In the genomic region with DNA sequence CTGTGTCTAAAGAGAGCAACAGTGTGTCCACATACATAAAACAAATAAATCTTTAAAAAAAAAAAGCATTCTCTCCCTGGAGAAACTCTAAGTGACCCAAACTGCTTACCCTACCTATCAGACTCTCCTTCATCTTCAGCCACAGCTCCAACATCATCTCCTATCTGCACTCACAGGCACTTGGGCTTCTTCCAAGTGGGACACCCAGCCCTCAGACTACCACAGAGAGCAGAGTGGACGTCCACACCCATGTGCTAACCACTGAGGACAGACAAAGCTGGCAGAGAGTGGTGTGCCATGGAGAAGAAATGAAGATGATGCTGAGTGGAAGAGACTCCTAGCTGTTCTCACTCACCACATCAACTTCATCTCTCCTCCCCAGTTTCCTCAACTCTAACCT, we compare ENCODE assay signal across 24 mouse cellular contexts. TPM values are rescaled to one million over a fixed set of nuclear protein-coding genes. Genes with fewer than 3 reads are reported as not detected.
DNase-seq lines count a peak whose midpoint lies in the region; ATAC-seq lines count a peak whose summit lies in the region.
"Had no signal": no experiment of that assay in that cellular context is flagged by ENCODE, and none has a peak within 500 bp of the region (broad histone marks: within the 10 kb centered on the region; RNA-seq: fewer than 3 reads in every experiment).

No protein-coding gene starts in this region.

- peaks cover 27% of the 10 kb centered on the region for H3K4me1 ChIP-seq in liver, embryonic 13.5 days (replicated peaks)
- H3K4me1 ChIP-seq in liver, embryonic 12.5 days, result peaks cover 20% of the 10 kb centered on the region
- H3K4me1 ChIP-seq in intestine, embryonic 16.5 days (ENCODE audit: control insufficient read depth, insufficient read depth, low read length), result peaks cover 5% of the 10 kb centered on the region
- H3K4me1 ChIP-seq in forebrain, embryonic 14.5 days (ENCODE audit: control insufficient read depth, insufficient read depth, low read length), result no peaks in the 10 kb centered on the region
- H3K4me1 ChIP-seq in hindbrain, embryonic 12.5 days, result 0 out of 2 replicates have a peak, but pooled peaks cover 3% of the 10 kb centered on the region
- H3K4me1 ChIP-seq: embryonic facial prominence, embryonic 12.5 days; forebrain, embryonic 13.5 days; hindbrain, embryonic 13.5 days had no signal

- no peak for DNase-seq in liver, embryonic 13.5 days
- no peak for DNase-seq in gastrocnemius, postnatal 25 days
- DNase-seq in forebrain, embryonic 14.5 days (ENCODE audit: low spot score), result no peak
- DNase-seq: adrenal gland, postnatal 14 days; cerebellum, adult 11-12 months; cerebellum, adult 9-11 months; gastrocnemius, adult 2 months; gastrocnemius, postnatal 36 days; heart, adult 11 months; heart, postnatal 10 days; heart, postnatal 4 days had no signal

- no peaks in the 10 kb centered on the region for H3K36me3 ChIP-seq in liver, embryonic 13.5 days
- H3K36me3 ChIP-seq in liver, embryonic 12.5 days, result no peaks in the 10 kb centered on the region
- no peaks in the 10 kb centered on the region for H3K36me3 ChIP-seq in intestine, embryonic 16.5 days (ENCODE audit: control insufficient read depth, insufficient read depth, low read length)
- H3K36me3 ChIP-seq in forebrain, embryonic 14.5 days (ENCODE audit: control insufficient read depth, insufficient read depth, low read length), result no peaks in the 10 kb centered on the region
- H3K36me3 ChIP-seq in hindbrain, embryonic 12.5 days, result no peaks in the 10 kb centered on the region
- H3K36me3 ChIP-seq: embryonic facial prominence, embryonic 12.5 days; heart, embryonic 10.5 days; hindbrain, embryonic 13.5 days had no signal

- peak; percentile 37; the same call in 1 of the 2 replicates for ATAC-seq in liver, embryonic 13.5 days (ENCODE audit: low read depth)
- no peak for ATAC-seq in liver, embryonic 12.5 days
- peak; percentile 34; the same call in 1 of the 2 replicates for ATAC-seq in common myeloid progenitor, adult 5-6 weeks (replicated peaks; ENCODE audit: low read depth, poor library complexity, severe bottlenecking)
- ATAC-seq in intestine, embryonic 16.5 days, result no peak
- ATAC-seq in megakaryocyte-erythroid progenitor cell, adult 5-6 weeks (replicated peaks; ENCODE audit: low FRiP score, low TSS enrichment, poor library complexity, severe bottlenecking), result peak; percentile 84
- ATAC-seq in forebrain, embryonic 14.5 days, result no peak
- no peak for ATAC-seq in hindbrain, embryonic 12.5 days (ENCODE audit: low FRiP score)
- ATAC-seq: activated CD4-positive, CD25-positive, alpha-beta regulatory T cell, adult 4 months; forebrain, embryonic 13.5 days; hindbrain, postnatal 0 days; Patski had no signal

- WGBS in liver, embryonic 13.5 days (ENCODE audit: insufficient replicate concordance), result 50% methylated on average over 1 of the region's 1 CpGs
- 41% methylated on average over 1 of the region's 1 CpGs for WGBS in liver, embryonic 12.5 days (ENCODE audit: insufficient replicate concordance)
- 60% methylated on average over 1 of the region's 1 CpGs for WGBS in intestine, embryonic 16.5 days
- WGBS in forebrain, embryonic 14.5 days, result 62% methylated on average over 1 of the region's 1 CpGs
- WGBS in hindbrain, embryonic 12.5 days, result 75% methylated on average over 1 of the region's 1 CpGs

- no peak overlapping the region for H3K4me3 ChIP-seq in liver, embryonic 13.5 days (replicated peaks)
- no peak overlapping the region for H3K4me3 ChIP-seq in liver, embryonic 12.5 days
- H3K4me3 ChIP-seq in intestine, embryonic 16.5 days (ENCODE audit: low read length), result no peak overlapping the region
- H3K4me3 ChIP-seq in forebrain, embryonic 14.5 days (ENCODE audit: low read depth, low read length), result no peak overlapping the region
- no peak overlapping the region for H3K4me3 ChIP-seq in hindbrain, embryonic 12.5 days
- H3K4me3 ChIP-seq: embryonic facial prominence, embryonic 12.5 days; forebrain, embryonic 13.5 days; gastrocnemius, adult 2 months; heart, embryonic 10.5 days; hindbrain, embryonic 13.5 days had no signal

- H3K4me2 ChIP-seq in liver, embryonic 13.5 days, result no peak overlapping the region
- no peak overlapping the region for H3K4me2 ChIP-seq in liver, embryonic 12.5 days
- H3K4me2 ChIP-seq in intestine, embryonic 16.5 days (ENCODE audit: low read depth, low read length), result no peak overlapping the region
- H3K4me2 ChIP-seq in forebrain, embryonic 14.5 days (ENCODE audit: low read length), result no peak overlapping the region
- no peak overlapping the region for H3K4me2 ChIP-seq in hindbrain, embryonic 12.5 days (replicated peaks)
- H3K4me2 ChIP-seq: embryonic facial prominence, embryonic 12.5 days; forebrain, embryonic 13.5 days; hindbrain, embryonic 13.5 days had no signal

- no peak overlapping the region for H3K27ac ChIP-seq in liver, embryonic 13.5 days
- H3K27ac ChIP-seq in liver, embryonic 12.5 days, result no peak overlapping the region
- peak overlapping the region; percentile 70 for H3K27ac ChIP-seq in intestine, embryonic 16.5 days (ENCODE audit: low read length)
- H3K27ac ChIP-seq in forebrain, embryonic 14.5 days (ENCODE audit: low read depth, low read length), result no peak overlapping the region
- H3K27ac ChIP-seq in hindbrain, embryonic 12.5 days, result no peak overlapping the region
- H3K27ac ChIP-seq: embryonic facial prominence, embryonic 12.5 days; forebrain, embryonic 13.5 days; gastrocnemius, adult 2 months; heart, embryonic 10.5 days; hindbrain, embryonic 13.5 days; hindbrain, postnatal 0 days had no signal

- no peaks in the 10 kb centered on the region for H3K27me3 ChIP-seq in liver, embryonic 13.5 days
- no peaks in the 10 kb centered on the region for H3K27me3 ChIP-seq in liver, embryonic 12.5 days (replicated peaks)
- H3K27me3 ChIP-seq in intestine, embryonic 16.5 days (replicated peaks; ENCODE audit: control insufficient read depth, insufficient read depth, low read length), result no peaks in the 10 kb centered on the region
- no peaks in the 10 kb centered on the region for H3K27me3 ChIP-seq in forebrain, embryonic 14.5 days (replicated peaks; ENCODE audit: control insufficient read depth, insufficient read depth, low read length)
- H3K27me3 ChIP-seq in hindbrain, embryonic 12.5 days, result no peaks in the 10 kb centered on the region
- H3K27me3 ChIP-seq: embryonic facial prominence, embryonic 12.5 days; forebrain, embryonic 13.5 days; hindbrain, embryonic 13.5 days; Patski had no signal

- no peaks in the 10 kb centered on the region for H3K9me3 ChIP-seq in liver, embryonic 13.5 days (replicated peaks)
- H3K9me3 ChIP-seq in liver, embryonic 12.5 days (replicated peaks), result no peaks in the 10 kb centered on the region
- H3K9me3 ChIP-seq in intestine, embryonic 16.5 days (ENCODE audit: control insufficient read depth, low read length), result no peaks in the 10 kb centered on the region
- no peaks in the 10 kb centered on the region for H3K9me3 ChIP-seq in forebrain, embryonic 14.5 days (replicated peaks; ENCODE audit: control insufficient read depth, low read length)
- H3K9me3 ChIP-seq in hindbrain, embryonic 12.5 days (replicated peaks), result no peaks in the 10 kb centered on the region
- H3K9me3 ChIP-seq: embryonic facial prominence, embryonic 12.5 days; forebrain, embryonic 13.5 days; heart, embryonic 10.5 days; hindbrain, embryonic 13.5 days had no signal

- no peak overlapping the region for H3K9ac ChIP-seq in liver, embryonic 13.5 days
- no peak overlapping the region for H3K9ac ChIP-seq in liver, embryonic 12.5 days
- H3K9ac ChIP-seq in intestine, embryonic 16.5 days (ENCODE audit: low read depth, low read length), result no peak overlapping the region
- H3K9ac ChIP-seq in forebrain, embryonic 14.5 days (ENCODE audit: low read length), result no peak overlapping the region
- H3K9ac ChIP-seq in hindbrain, embryonic 12.5 days, result no peak overlapping the region
- H3K9ac ChIP-seq: embryonic facial prominence, embryonic 12.5 days; forebrain, embryonic 13.5 days; hindbrain, embryonic 13.5 days had no signal

RNA-seq across cellular contexts. Expression of a gene that starts 25.5 kb away (rescaled TPM):
- 0.03 TPM in 1 of 2 replicates, not detected in the other for polyA plus RNA-seq in liver, embryonic 13.5 days (2015; fragmentation: Nextera tagmentation; extraction: Ambion mirVana)
- 0.02 and 0.05 TPM in 2 replicates for polyA plus RNA-seq in liver, embryonic 12.5 days (2016; fragmentation: Nextera tagmentation; extraction: Ambion mirVana)
- not detected in 2 replicates for total RNA-seq in common myeloid progenitor, adult 5-6 weeks (2017)
- polyA plus RNA-seq in intestine, embryonic 16.5 days (2015; fragmentation: Nextera tagmentation; extraction: Ambion mirVana), result 0.13 and 0.22 TPM in 2 replicates
- 0.13 TPM in 1 of 2 replicates, not detected in the other for total RNA-seq in megakaryocyte-erythroid progenitor cell, adult 5-6 weeks (2014; fragmentation: Nextera tagmentation)
- total RNA-seq in megakaryocyte-erythroid progenitor cell, adult 5-6 weeks (2017), result 0.19 TPM in 1 of 2 replicates, not detected in the other
- not detected for total RNA-seq in gastrocnemius, postnatal 25 days (2021)
- polyA plus RNA-seq in forebrain, embryonic 14.5 days (2014; fragmentation: Nextera tagmentation; extraction: Ambion mirVana), result 0.07 and 0.11 TPM in 2 replicates
- polyA plus RNA-seq in hindbrain, embryonic 12.5 days (2016; fragmentation: Nextera tagmentation; extraction: Ambion mirVana), result 2.0 and 2.6 TPM in 2 replicates
- total RNA-seq: adrenal gland, adult 18-20 months; gastrocnemius, adult 2 months; gastrocnemius, postnatal 36 days; heart, postnatal 10 days; heart, postnatal 4 days had no signal

Comparison
In these comparisons a context has a peak if more than half of its experiments do, and no peak if none do; other contexts are left out.
1. ATAC-seq: peak in liver, embryonic 13.5 days (single experiment), common myeloid progenitor, adult 5-6 weeks (single experiment) and megakaryocyte-erythroid progenitor cell, adult 5-6 weeks (single experiment); none in liver, embryonic 12.5 days (single experiment), intestine, embryonic 16.5 days (single experiment), forebrain, embryonic 14.5 days (single experiment) and hindbrain, embryonic 12.5 days (single experiment).